Mouse (Mus musculus) cerebral cortex, adult 2 months (tissue): ENCODE data around the gene Prune2.

Source experiments
- WGBS: fragments of 180-500 bp; shearing (Covaris S2); methylation state at CpG from one replicate; pipeline ENCODE4 v1.1.7; 2018; 5-methylcytosine and 5-hydroxymethylcytosine counted together

Gene Prune2

GRCm38 (mm10) chr19:16955613-16956271 lies at the start of gene Prune2:
Gene Prune2, plus strand, starts transcription at chr19:16956118.
- 2% methylated on average over 36 of the region's 36 CpGs for WGBS

GRCm38 (mm10) chr19:16911507-16911906 lies 44.4 kb upstream of the Prune2 start:
- WGBS = 53% methylated on average over 5 of the region's 5 CpGs

GRCm38 (mm10) chr19:16924516-16924915 lies 31.4 kb upstream of the Prune2 start:
- 50% methylated on average over 4 of the region's 4 CpGs for WGBS

- 84% methylated on average over 8 of the region's 8 CpGs for WGBS
Observed at GRCm38 (mm10) chr19:16934664-16935063, 21.3 kb upstream of the Prune2 start.

GRCm38 (mm10) chr19:16948794-16949313 lies 7.1 kb upstream of the Prune2 start:
- WGBS = 81% methylated on average over 2 of the region's 2 CpGs

- 93% methylated on average over 2 of the region's 2 CpGs for WGBS
Observed at GRCm38 (mm10) chr19:16949341-16949740, 6.6 kb upstream of the Prune2 start.

GRCm38 (mm10) chr19:16950051-16950450 lies 5.9 kb upstream of the Prune2 start:
- 75% methylated on average over 9 of the region's 9 CpGs for WGBS

- 78% methylated on average over 8 of the region's 8 CpGs for WGBS
Observed at GRCm38 (mm10) chr19:16950664-16951363, 5.1 kb upstream of the Prune2 start.

GRCm38 (mm10) chr19:16954736-16955135 lies 1.2 kb upstream of the Prune2 start:
- WGBS = 70% methylated on average over 6 of the region's 6 CpGs

- WGBS = 53% methylated on average over 9 of the region's 9 CpGs
Observed at GRCm38 (mm10) chr19:16955231-16955612, 696 bp upstream of the Prune2 start.

GRCm38 (mm10) chr19:16956319-16956718 lies 401 bp downstream of the Prune2 start:
- 8% methylated on average over 7 of the region's 7 CpGs for whole genome bisulfite sequencing

GRCm38 (mm10) chr19:16959051-16959450 lies 3.1 kb downstream of the Prune2 start:
- 81% methylated on average over 4 of the region's 4 CpGs for WGBS

GRCm38 (mm10) chr19:16959551-16959950 lies 3.6 kb downstream of the Prune2 start:
- WGBS = 74% methylated on average over 8 of the region's 8 CpGs

- 99% methylated on average over 3 of the region's 3 CpGs for WGBS
Observed at GRCm38 (mm10) chr19:16961036-16961435, 5.1 kb downstream of the Prune2 start.

GRCm38 (mm10) chr19:16963178-16963577 lies 7.3 kb downstream of the Prune2 start:
- 85% methylated on average over 3 of the region's 3 CpGs for WGBS

- WGBS = 86% methylated on average over 5 of the region's 5 CpGs
Observed at GRCm38 (mm10) chr19:16968768-16969167, 12.8 kb downstream of the Prune2 start.

- WGBS = 74% methylated on average over 2 of the region's 2 CpGs
Observed at GRCm38 (mm10) chr19:16970612-16971011, 14.7 kb downstream of the Prune2 start.

- 96% methylated on average over 3 of the region's 3 CpGs for WGBS
Observed at GRCm38 (mm10) chr19:16978910-16979309, 23.0 kb downstream of the Prune2 start.

GRCm38 (mm10) chr19:16981743-16982142 lies 25.8 kb downstream of the Prune2 start:
- WGBS = 97% methylated on average over 4 of the region's 4 CpGs

- WGBS = 40% methylated on average over 5 of the region's 5 CpGs
Observed at GRCm38 (mm10) chr19:16984897-16985296, 29.0 kb downstream of the Prune2 start.

- 87% methylated on average over 11 of the region's 11 CpGs for WGBS
Observed at GRCm38 (mm10) chr19:16987984-16988383, 32.1 kb downstream of the Prune2 start.

GRCm38 (mm10) chr19:16992151-16992550 lies 36.2 kb downstream of the Prune2 start:
- WGBS = 89% methylated on average over 4 of the region's 4 CpGs

GRCm38 (mm10) chr19:16994260-16994659 lies 38.3 kb downstream of the Prune2 start:
- WGBS = 83% methylated on average over 8 of the region's 8 CpGs
